Mouse (Mus musculus) lung, embryonic 15.5 days (tissue): ENCODE measurements around the gene Adra2a. TPM values are rescaled to one million over a fixed set of nuclear protein-coding genes. Genes with fewer than 3 reads are reported as not detected.

ENCODE experiments used
- ATAC-seq: fragments of 200-750 bp; cut with Nextera tagmentation; 2 replicates; pipeline ENCODE4 v1.8.0; 2017; ENCODE audit warnings: moderate number of reproducible peaks, borderline replicate concordance; ENCODE audit not compliant: low FRiP score, low TSS enrichment; ENCODE audit errors: extremely low read depth
- H3K27ac ChIP-seq: fragments of 300-500 bp; sonication (generic); 2 replicates; pipeline ENCODE4 v1.5.1; 2015; ENCODE audit warnings: moderate library complexity, mild to moderate bottlenecking, inconsistent platforms
- H3K27me3 ChIP-seq: fragments of 300-500 bp; sonication (generic); 2 replicates; pipeline ENCODE4 v1.6.1; 2015; ENCODE audit warnings: inconsistent platforms
- H3K36me3 ChIP-seq: fragments of 300-500 bp; sonication (generic); 2 replicates; pipeline ENCODE4 v1.6.1; 2015; ENCODE audit warnings: inconsistent platforms
- H3K4me1 ChIP-seq: fragments of 300-500 bp; sonication (generic); 2 replicates; pipeline ENCODE4 v1.6.1; 2015; ENCODE audit warnings: inconsistent platforms
- H3K4me2 ChIP-seq: fragments of 300-500 bp; sonication (generic); 2 replicates; pipeline ENCODE4 v1.6.1; 2015; ENCODE audit warnings: inconsistent platforms, mild to moderate bottlenecking, moderate library complexity
- H3K4me3 ChIP-seq: fragments of 300-500 bp; sonication (generic); 2 replicates; pipeline ENCODE4 v1.5.1; 2015; ENCODE audit warnings: mild to moderate bottlenecking, inconsistent platforms
- H3K9ac ChIP-seq: fragments of 300-500 bp; sonication (generic); 2 replicates; pipeline ENCODE4 v1.6.1; 2015; ENCODE audit warnings: inconsistent platforms
- H3K9me3 ChIP-seq: fragments of 300-500 bp; sonication (generic); 2 replicates; pipeline ENCODE4 v1.6.1; 2016; ENCODE audit warnings: inconsistent platforms
- WGBS: fragments of 180-500 bp; shearing (Covaris S2); methylation state at CpG from one replicate; pipeline ENCODE4 v1.1.7; 2015; 5-methylcytosine and 5-hydroxymethylcytosine counted together
- polyA plus RNA-seq: library from polyadenylated mRNA; unstranded; fragments of >200 nt; fragmentation: Nextera tagmentation; extraction: Ambion mirVana; gene quantifications from 2 replicates; pipeline ENCODE4 v1.2.1, GENCODE M21; 2015

Gene Adra2a
- 0.19 and 0.24 TPM in 2 replicates for polyA plus RNA-seq

- H3K4me2 ChIP-seq = peak within 1 kb of the TSS; percentile 99
- H3K9ac ChIP-seq = peak within 1 kb of the TSS; percentile 51
- peaks cover 44% of the 10 kb centered on the region for H3K4me1 ChIP-seq
- H3K27me3 ChIP-seq = peaks cover 40% of the 10 kb centered on the region
- WGBS = 67% methylated on average over 5 of the region's 5 CpGs
- no peak for ATAC-seq
- peak within 1 kb of the TSS; percentile 49 for H3K4me3 ChIP-seq
- H3K36me3 ChIP-seq = no peaks in the 10 kb centered on the region
- H3K27ac ChIP-seq = no peak within 1 kb of the TSS
- H3K9me3 ChIP-seq = no peaks in the 10 kb centered on the region
Observed at GRCm38 (mm10) chr19:54043851-54044250, at the start of gene Adra2a. TSS of gene Adra2a (plus strand) at chr19:54044151.

- WGBS = 64% methylated on average over 1 of the region's 1 CpGs
- Histone ChIP-seq H3K4me1 (no peaks in the 10 kb centered on the region), H3K4me3 (no peak overlapping the region), H3K27ac (no peak overlapping the region), H3K9ac (no peak overlapping the region), H3K36me3 (peaks cover 3% of the 10 kb centered on the region; the same call in 1 of the 2 replicates), H3K4me2 (no peak overlapping the region), H3K27me3 (no peaks in the 10 kb centered on the region), H3K9me3 (no peaks in the 10 kb centered on the region)
- ATAC-seq = no peak
Observed at GRCm38 (mm10) chr19:53994276-53994675, 49.7 kb upstream of the Adra2a start.

GRCm38 (mm10) chr19:54010973-54011372 is 33.0 kb upstream of the Adra2a start:
- no peak for ATAC-seq
- Histone ChIP-seq H3K27me3 (no peaks in the 10 kb centered on the region), H3K4me2 (no peak overlapping the region), H3K4me1 (peaks cover 2% of the 10 kb centered on the region; the same call in 1 of the 2 replicates), H3K9ac (no peak overlapping the region), H3K27ac (no peak overlapping the region), H3K36me3 (no peaks in the 10 kb centered on the region), H3K9me3 (no peaks in the 10 kb centered on the region), H3K4me3 (no peak overlapping the region)
- 68% methylated on average over 4 of the region's 4 CpGs for WGBS

GRCm38 (mm10) chr19:54014999-54015398 is 29.0 kb upstream of the Adra2a start:
- Histone ChIP-seq H3K4me2 (no peak overlapping the region), H3K27me3 (no peaks in the 10 kb centered on the region), H3K27ac (no peak overlapping the region), H3K4me1 (peaks cover 2% of the 10 kb centered on the region; the same call in 1 of the 2 replicates), H3K4me3 (no peak overlapping the region), H3K36me3 (no peaks in the 10 kb centered on the region), H3K9ac (no peak overlapping the region), H3K9me3 (no peaks in the 10 kb centered on the region)
- no peak for ATAC-seq
- 90% methylated on average over 5 of the region's 5 CpGs for WGBS

- Histone ChIP-seq H3K27me3 (no peaks in the 10 kb centered on the region), H3K4me1 (peaks cover 2% of the 10 kb centered on the region; the same call in 1 of the 2 replicates), H3K9ac (no peak overlapping the region), H3K36me3 (no peaks in the 10 kb centered on the region), H3K27ac (no peak overlapping the region), H3K4me3 (no peak overlapping the region), H3K4me2 (no peak overlapping the region), H3K9me3 (no peaks in the 10 kb centered on the region)
- no peak for ATAC-seq
- 95% methylated on average over 5 of the region's 5 CpGs for WGBS
Observed at GRCm38 (mm10) chr19:54015503-54015902, 28.4 kb upstream of the Adra2a start.

GRCm38 (mm10) chr19:54035100-54035499 is 8.9 kb upstream of the Adra2a start:
- H3K9me3 ChIP-seq = no peaks in the 10 kb centered on the region
- H3K4me3 ChIP-seq = no peak overlapping the region
- no peaks in the 10 kb centered on the region for H3K27me3 ChIP-seq
- H3K9ac ChIP-seq = no peak overlapping the region
- no peaks in the 10 kb centered on the region for H3K4me1 ChIP-seq
- no peak for ATAC-seq
- H3K4me2 ChIP-seq = no peak overlapping the region
- H3K27ac ChIP-seq = no peak overlapping the region
- 88% methylated on average over 6 of the region's 6 CpGs for WGBS
- peaks cover 14% of the 10 kb centered on the region; the same call in 1 of the 2 replicates for H3K36me3 ChIP-seq

- H3K9ac ChIP-seq = no peak overlapping the region
- peaks cover 8% of the 10 kb centered on the region for H3K4me1 ChIP-seq
- WGBS = 75% methylated on average over 7 of the region's 7 CpGs
- H3K36me3 ChIP-seq = peaks cover 7% of the 10 kb centered on the region; the same call in 1 of the 2 replicates
- ATAC-seq = no peak
- no peaks in the 10 kb centered on the region for H3K9me3 ChIP-seq
- H3K4me3 ChIP-seq = no peak overlapping the region
- H3K27ac ChIP-seq = no peak overlapping the region
- no peak overlapping the region for H3K4me2 ChIP-seq
- H3K27me3 ChIP-seq = no peaks in the 10 kb centered on the region
Observed at GRCm38 (mm10) chr19:54039441-54039840, 4.5 kb upstream of the Adra2a start.

GRCm38 (mm10) chr19:54040356-54041028 is 3.5 kb upstream of the Adra2a start:
- Histone ChIP-seq H3K4me3 (no peak overlapping the region), H3K9ac (no peak overlapping the region), H3K4me2 (no peak overlapping the region), H3K9me3 (no peaks in the 10 kb centered on the region), H3K4me1 (peaks cover 19% of the 10 kb centered on the region), H3K27ac (peak overlapping the region; percentile 59), H3K27me3 (peaks cover 7% of the 10 kb centered on the region), H3K36me3 (peaks cover 7% of the 10 kb centered on the region; the same call in 1 of the 2 replicates)
- WGBS = 23% methylated on average over 4 of the region's 4 CpGs
- ATAC-seq = no peak

- Histone ChIP-seq H3K4me2 (no peak overlapping the region), H3K4me1 (peaks cover 24% of the 10 kb centered on the region), H3K27me3 (peaks cover 12% of the 10 kb centered on the region), H3K27ac (peak overlapping the region; percentile 59), H3K36me3 (peaks cover 6% of the 10 kb centered on the region; the same call in 1 of the 2 replicates), H3K4me3 (no peak overlapping the region), H3K9me3 (no peaks in the 10 kb centered on the region), H3K9ac (no peak overlapping the region)
- no peak for ATAC-seq
- 18% methylated on average over 5 of the region's 5 CpGs for WGBS
Observed at GRCm38 (mm10) chr19:54041029-54041367, 3.0 kb upstream of the Adra2a start.

- H3K4me3 ChIP-seq = peak overlapping the region; percentile 49
- peak overlapping the region; percentile 99 for H3K4me2 ChIP-seq
- H3K27ac ChIP-seq = no peak overlapping the region
- peaks cover 44% of the 10 kb centered on the region for H3K4me1 ChIP-seq
- peak; percentile 70 for ATAC-seq
- peaks cover 48% of the 10 kb centered on the region for H3K27me3 ChIP-seq
- no peaks in the 10 kb centered on the region for H3K36me3 ChIP-seq
- WGBS = under 1% methylated on average over 57 of the region's 59 CpGs
- peak overlapping the region; percentile 51 for H3K9ac ChIP-seq
- H3K9me3 ChIP-seq = no peaks in the 10 kb centered on the region
Observed at GRCm38 (mm10) chr19:54044507-54045371, 788 bp downstream of the Adra2a start.

GRCm38 (mm10) chr19:54045412-54045811 is 1.5 kb downstream of the Adra2a start:
- no peak overlapping the region for H3K27ac ChIP-seq
- ATAC-seq = peak; percentile 16; the same call in 1 of the 2 replicates
- H3K36me3 ChIP-seq = no peaks in the 10 kb centered on the region
- 2% methylated on average over 29 of the region's 29 CpGs for WGBS
- H3K4me3 ChIP-seq = peak overlapping the region; percentile 49
- H3K27me3 ChIP-seq = peaks cover 48% of the 10 kb centered on the region
- peaks cover 44% of the 10 kb centered on the region for H3K4me1 ChIP-seq
- no peaks in the 10 kb centered on the region for H3K9me3 ChIP-seq
- peak overlapping the region; percentile 51 for H3K9ac ChIP-seq
- H3K4me2 ChIP-seq = peak overlapping the region; percentile 99
